Mouse (Mus musculus): ENCODE measurements at regions not wholly inside any gene's neighbourhood (a gene's known extent, or its start where the extent isn't known, plus 50 kb on each side); places are given as distances from the start of the nearest gene placed in this dataset.
"Not testable (repeated sequence)": the region's sequence is repeated elsewhere in the genome, so short reads cannot be mapped to it uniquely, and the experiment has no call there.

GRCm38 (mm10) chr16:25478300-25478699 is 191.7 kb downstream of the Tprg start:
- DNase-seq (ENCODE audit: low spot score) = no peak

GRCm38 (mm10) chr16:25483831-25484254 is 197.2 kb downstream of the Tprg start:
- no peak for DNase-seq (ENCODE audit: low spot score)

- no peak for DNase-seq (ENCODE audit: low spot score)
Observed at GRCm38 (mm10) chr16:25485007-25485406, 198.4 kb downstream of the Tprg start.

- no peak for DNase-seq (ENCODE audit: low spot score)
Observed at GRCm38 (mm10) chr16:25486477-25487094, 197.0 kb upstream of the Trp63 start.

GRCm38 (mm10) chr16:25490847-25491246 is 192.7 kb upstream of the Trp63 start:
- no peak for DNase-seq (ENCODE audit: low spot score)

- no peak for DNase-seq (ENCODE audit: low spot score)
Observed at GRCm38 (mm10) chr16:25494153-25494552, 189.4 kb upstream of the Trp63 start.

GRCm38 (mm10) chr16:25495586-25496196 is 187.9 kb upstream of the Trp63 start:
- DNase-seq (ENCODE audit: low spot score) = no peak

- no peak for DNase-seq (ENCODE audit: low spot score)
Observed at GRCm38 (mm10) chr16:25504829-25505228, 178.7 kb upstream of the Trp63 start.

GRCm38 (mm10) chr16:25517114-25517868 is 166.3 kb upstream of the Trp63 start:
- no peak for DNase-seq (ENCODE audit: low spot score)

GRCm38 (mm10) chr16:25523141-25523540 is 160.4 kb upstream of the Trp63 start:
- DNase-seq (ENCODE audit: low spot score) = not testable (repeated sequence)

- no peak for DNase-seq (ENCODE audit: low spot score)
Observed at GRCm38 (mm10) chr16:25523621-25524020, 159.9 kb upstream of the Trp63 start.

GRCm38 (mm10) chr16:25527850-25528249 is 155.7 kb upstream of the Trp63 start:
- DNase-seq (ENCODE audit: low spot score) = no peak

GRCm38 (mm10) chr16:25528313-25528712 is 155.2 kb upstream of the Trp63 start:
- peak; percentile 18 for DNase-seq (ENCODE audit: low spot score)

GRCm38 (mm10) chr16:25529681-25530080 is 153.9 kb upstream of the Trp63 start:
- DNase-seq (ENCODE audit: low spot score) = no peak

- DNase-seq (ENCODE audit: low spot score) = no peak
Observed at GRCm38 (mm10) chr16:25531761-25532336, 151.7 kb upstream of the Trp63 start.

- DNase-seq (ENCODE audit: low spot score) = no peak
Observed at GRCm38 (mm10) chr16:25532519-25533205, 150.9 kb upstream of the Trp63 start.

- DNase-seq (ENCODE audit: low spot score) = peak; percentile 10
Observed at GRCm38 (mm10) chr16:25533206-25533580, 150.4 kb upstream of the Trp63 start.

GRCm38 (mm10) chr16:25536550-25536949 is 147.0 kb upstream of the Trp63 start:
- no peak for DNase-seq (ENCODE audit: low spot score)

- no peak for DNase-seq (ENCODE audit: low spot score)
Observed at GRCm38 (mm10) chr16:25549542-25550110, 133.9 kb upstream of the Trp63 start.

GRCm38 (mm10) chr16:25557181-25557580 is 126.4 kb upstream of the Trp63 start:
- no peak for DNase-seq (ENCODE audit: low spot score)

GRCm38 (mm10) chr16:25580216-25580615 is 103.3 kb upstream of the Trp63 start:
- DNase-seq (ENCODE audit: low spot score) = no peak

Measured in heart, adult 8-10 months (tissue).